Mouse (Mus musculus) left cerebral cortex, adult 18-20 months (tissue): ENCODE measurements around the gene Itpkb. TPM values are rescaled to one million over a fixed set of nuclear protein-coding genes. Genes with fewer than 3 reads are reported as not detected.

ENCODE experiments used
- DNase-seq, 2 experiments: peaks; one replicate each; pipeline ENCODE4 v3.0.0; 2021 to 2022; ENCODE audit warnings: low spot score in 2 of 2, mixed read lengths in 1 of 2
- total RNA-seq, 2 experiments: library from RNA; stranded (reverse); gene quantifications; 2 replicates each; pipeline ENCODE4 v1.2.3; 2021

Gene Itpkb
- total RNA-seq, 2 experiments from 2014 or later = 18.3 to 20.2 TPM

GRCm38 (mm10) chr1:180338358-180338757, 8.1 kb downstream of the Itpkb start:
- DNase-seq = no peak

GRCm38 (mm10) chr1:180339143-180339542, 8.9 kb downstream of the Itpkb start:
- DNase-seq = no peak

GRCm38 (mm10) chr1:180342944-180343343, 12.7 kb downstream of the Itpkb start:
- no peak for DNase-seq

- DNase-seq = no peak
Observed at GRCm38 (mm10) chr1:180343434-180344210, 13.3 kb downstream of the Itpkb start.

- no peak for DNase-seq
Observed at GRCm38 (mm10) chr1:180345098-180345497, 14.8 kb downstream of the Itpkb start.

- DNase-seq = no peak
Observed at GRCm38 (mm10) chr1:180347059-180347458, 16.8 kb downstream of the Itpkb start.

GRCm38 (mm10) chr1:180347907-180348306, 17.6 kb downstream of the Itpkb start:
- DNase-seq = no peak

GRCm38 (mm10) chr1:180349090-180349489, 18.8 kb downstream of the Itpkb start:
- no peak for DNase-seq

- DNase-seq = no peak
Observed at GRCm38 (mm10) chr1:180352258-180352657, 22.0 kb downstream of the Itpkb start.

- DNase-seq = no peak
Observed at GRCm38 (mm10) chr1:180354129-180354528, 23.8 kb downstream of the Itpkb start.

- DNase-seq = no peak
Observed at GRCm38 (mm10) chr1:180354976-180355730, 24.9 kb downstream of the Itpkb start.

GRCm38 (mm10) chr1:180356176-180356575, 25.9 kb downstream of the Itpkb start:
- DNase-seq = no peak

GRCm38 (mm10) chr1:180356857-180357256, 26.6 kb downstream of the Itpkb start:
- no peak for DNase-seq

- DNase-seq = no peak
Observed at GRCm38 (mm10) chr1:180357893-180358331, 27.6 kb downstream of the Itpkb start.

- no peak for DNase-seq
Observed at GRCm38 (mm10) chr1:180358466-180358865, 28.2 kb downstream of the Itpkb start.

- DNase-seq = no peak
Observed at GRCm38 (mm10) chr1:180359311-180359710, 29.0 kb downstream of the Itpkb start.

GRCm38 (mm10) chr1:180362176-180362575, 31.9 kb downstream of the Itpkb start:
- DNase-seq = no peak

GRCm38 (mm10) chr1:180362844-180363243, 32.6 kb downstream of the Itpkb start:
- DNase-seq = no peak

- no peak for DNase-seq
Observed at GRCm38 (mm10) chr1:180363317-180363716, 33.0 kb downstream of the Itpkb start.

- no peak for DNase-seq
Observed at GRCm38 (mm10) chr1:180364005-180364404, 33.7 kb downstream of the Itpkb start.

GRCm38 (mm10) chr1:180364720-180365119, 34.4 kb downstream of the Itpkb start:
- DNase-seq = no peak

- DNase-seq = peak; percentile 91
Observed at GRCm38 (mm10) chr1:180365180-180365810, 35.0 kb downstream of the Itpkb start.
